Mouse (Mus musculus) layer of hippocampus, adult 2 months (tissue): ENCODE data around the gene Rbp7. TPM values are rescaled to one million over a fixed set of nuclear protein-coding genes. Genes with fewer than 3 reads are reported as not detected.
A peak's percentile ranks its signal among the peaks of the same experiment; 100 is the strongest.

Experiments
- DNase-seq, 2 experiments: peaks; one replicate each; pipeline ENCODE4 v3.0.0; 2022; ENCODE audit warnings: low spot score in 2 of 2
- H3K27ac ChIP-seq: fragments of 200-600 bp; 2 replicates; pipeline ENCODE4 v1.8.1; 2022
- H3K4me3 ChIP-seq: fragments of 200-600 bp; 2 replicates; pipeline ENCODE4 v1.8.1; 2022; ENCODE audit warnings: mild to moderate bottlenecking
- CTCF ChIP-seq: fragments of 200-600 bp; conservative IDR thresholded peaks from 2 replicates; pipeline ENCODE4 v1.8.1; 2022; ENCODE audit warnings: antibody characterized with exemption, mild to moderate bottlenecking, moderate library complexity
- long read RNA-seq, 2 experiments: library from polyadenylated mRNA; stranded (forward); transcript quantifications; one replicate each; pipeline ENCODE4 v2.0.0; 2021; ENCODE audit warnings: borderline mapping rate in 2 of 2
- total RNA-seq, 2 experiments: library from RNA; stranded (reverse); gene quantifications; 2 replicates each; pipeline ENCODE4 v1.2.3; 2021

Gene Rbp7
- total RNA-seq, result not detected
- long read RNA-seq, experiment 1, result 0 reads
- long read RNA-seq, experiment 2, result 0 reads

DNA sequence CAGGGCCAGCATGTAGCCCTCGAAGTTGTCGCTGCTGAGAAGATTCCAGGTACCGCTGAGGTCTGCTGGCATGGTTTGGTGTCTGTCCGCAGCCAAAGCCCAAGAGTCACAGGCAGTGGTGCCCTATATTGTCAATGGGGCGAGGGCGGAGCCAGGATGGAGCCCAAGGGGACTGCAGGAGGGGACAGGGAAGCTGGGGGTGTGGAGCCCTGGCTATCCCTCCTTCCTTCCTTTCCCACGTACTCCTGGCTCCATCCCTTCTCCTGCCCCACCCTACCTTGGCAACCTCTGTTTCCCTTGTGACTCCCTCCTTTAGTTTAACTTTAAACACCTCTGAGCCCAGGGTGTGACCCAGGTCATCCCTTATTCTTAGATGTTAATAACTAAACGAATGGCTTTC lies at the start of gene Rbp7:
Gene Rbp7, minus strand, starts transcription at position 100 of the 400 bp plus-strand sequence.
- Histone ChIP-seq H3K4me3 (no peak within 1 kb of the TSS), H3K27ac (no peak within 1 kb of the TSS)
- no peak for DNase-seq
- no peak for TF ChIP-seq CTCF

DNA sequence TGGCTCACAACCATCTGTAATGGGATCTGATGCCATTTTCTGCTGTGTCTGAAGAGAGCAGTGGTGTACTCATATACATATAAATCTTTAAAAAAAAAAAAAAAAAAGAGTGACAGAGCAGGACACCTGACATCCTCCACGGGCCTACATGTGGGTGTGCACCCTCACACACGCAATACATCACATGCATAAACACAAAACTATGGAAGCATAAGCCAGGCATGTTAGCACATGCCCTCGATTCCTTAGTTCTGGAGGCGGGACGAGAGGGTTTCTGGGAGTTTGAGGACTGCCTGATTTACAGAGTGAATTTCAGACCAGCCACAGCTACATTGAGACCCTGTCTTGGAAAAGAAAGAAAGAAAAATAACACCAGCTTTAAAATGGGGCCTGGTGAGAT lies 49.6 kb upstream of the Rbp7 start:
- TF ChIP-seq CTCF, result no peak
- no peak for DNase-seq
- peak overlapping the region; percentile 75 for H3K27ac ChIP-seq
- H3K4me3 ChIP-seq, result no peak overlapping the region

DNA sequence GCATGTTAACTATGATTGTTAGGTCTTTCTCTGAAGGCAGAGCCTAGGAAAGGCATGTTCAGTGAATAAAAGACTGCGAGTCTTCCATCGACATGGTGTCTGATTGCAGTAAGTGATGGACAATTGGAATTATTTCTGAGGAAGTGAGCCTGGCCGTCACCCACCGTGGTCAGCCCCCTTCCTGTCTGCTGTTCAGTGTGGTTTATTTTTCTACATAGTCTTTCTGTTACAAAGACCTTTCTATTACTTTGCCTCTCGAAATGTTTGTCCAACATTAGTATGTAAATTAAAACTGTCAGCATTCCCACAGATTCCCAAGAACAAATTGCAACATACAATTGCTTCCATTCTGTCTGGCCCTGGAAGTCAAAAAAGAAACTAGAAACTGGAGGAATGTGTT lies 45.0 kb upstream of the Rbp7 start:
- TF ChIP-seq CTCF, result no peak
- H3K4me3 ChIP-seq, result no peak overlapping the region

DNA sequence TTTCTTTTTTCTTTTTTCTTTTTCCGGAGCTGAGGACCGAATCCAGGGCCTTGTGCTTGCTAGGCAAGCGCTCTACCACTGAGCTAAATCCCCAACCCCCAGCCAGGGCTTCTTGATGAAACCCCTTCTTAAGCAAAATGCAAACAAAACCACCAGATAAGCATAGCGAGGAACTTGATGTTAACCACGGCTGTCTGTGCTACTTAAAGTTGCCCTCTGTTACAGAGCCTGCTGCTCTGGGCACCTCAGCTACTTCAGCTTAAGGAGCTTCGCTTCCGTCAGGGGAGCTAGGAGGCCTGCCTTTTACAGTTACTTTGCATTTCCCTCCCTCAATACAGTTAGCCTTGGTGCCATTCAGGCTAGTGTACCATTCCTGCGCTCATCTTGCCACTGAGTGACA lies 44.1 kb upstream of the Rbp7 start:
- no peak for TF ChIP-seq CTCF
- H3K27ac ChIP-seq, result no peak overlapping the region
- no peak for DNase-seq
- H3K4me3 ChIP-seq, result no peak overlapping the region

More for the DNA sequence above, 45.0 kb upstream of the Rbp7 start:
- DNase-seq, result no peak
- no peak overlapping the region for H3K27ac ChIP-seq

DNA sequence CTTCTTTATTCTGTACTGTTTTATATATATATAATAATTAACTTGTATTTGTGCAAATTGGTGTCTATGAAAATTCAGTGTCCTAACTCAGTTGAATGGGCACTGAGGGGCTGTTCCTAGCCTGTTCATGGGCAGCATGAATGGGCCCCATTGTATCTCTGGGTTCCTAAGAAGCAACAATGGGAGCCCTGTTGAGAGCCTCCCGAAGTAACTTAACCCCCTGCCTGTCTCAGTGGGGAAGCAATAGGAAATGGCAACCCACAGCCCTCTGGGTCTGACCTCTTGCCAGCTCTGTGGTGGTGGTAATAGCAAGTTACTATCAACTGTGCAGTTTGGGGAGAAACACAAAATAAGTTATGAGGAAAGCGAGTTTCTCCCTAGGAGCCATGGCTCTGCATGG lies 41.8 kb upstream of the Rbp7 start:
- DNase-seq, result peak in 1 of 2 experiments; percentile 33
- H3K27ac ChIP-seq, result peak overlapping the region; percentile 88

DNA sequence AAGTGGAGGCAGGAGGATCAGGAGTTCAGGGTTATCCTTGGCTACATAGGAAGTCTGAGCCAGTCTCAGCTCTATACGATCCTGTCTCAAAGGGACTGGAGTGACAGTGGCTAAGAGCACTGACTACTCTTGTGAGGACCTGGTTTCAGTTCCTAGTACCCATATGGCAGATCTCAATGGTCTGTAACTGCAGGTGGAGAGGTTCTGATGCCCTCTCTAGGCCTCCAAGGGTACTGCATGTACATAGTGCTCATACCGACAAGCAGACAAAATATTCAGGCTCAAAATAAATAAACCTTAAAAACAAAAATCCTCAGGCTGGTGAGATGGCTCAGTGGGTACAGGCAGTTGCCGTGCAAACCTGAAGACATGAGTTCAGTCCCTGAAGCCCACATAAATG lies 36.4 kb upstream of the Rbp7 start:
- H3K4me3 ChIP-seq, result no peak overlapping the region
- TF ChIP-seq CTCF, result peak; percentile 62
- no peak overlapping the region for H3K27ac ChIP-seq
- no peak for DNase-seq

More for the DNA sequence above, 41.8 kb upstream of the Rbp7 start:
- no peak for TF ChIP-seq CTCF
- no peak overlapping the region for H3K4me3 ChIP-seq

DNA sequence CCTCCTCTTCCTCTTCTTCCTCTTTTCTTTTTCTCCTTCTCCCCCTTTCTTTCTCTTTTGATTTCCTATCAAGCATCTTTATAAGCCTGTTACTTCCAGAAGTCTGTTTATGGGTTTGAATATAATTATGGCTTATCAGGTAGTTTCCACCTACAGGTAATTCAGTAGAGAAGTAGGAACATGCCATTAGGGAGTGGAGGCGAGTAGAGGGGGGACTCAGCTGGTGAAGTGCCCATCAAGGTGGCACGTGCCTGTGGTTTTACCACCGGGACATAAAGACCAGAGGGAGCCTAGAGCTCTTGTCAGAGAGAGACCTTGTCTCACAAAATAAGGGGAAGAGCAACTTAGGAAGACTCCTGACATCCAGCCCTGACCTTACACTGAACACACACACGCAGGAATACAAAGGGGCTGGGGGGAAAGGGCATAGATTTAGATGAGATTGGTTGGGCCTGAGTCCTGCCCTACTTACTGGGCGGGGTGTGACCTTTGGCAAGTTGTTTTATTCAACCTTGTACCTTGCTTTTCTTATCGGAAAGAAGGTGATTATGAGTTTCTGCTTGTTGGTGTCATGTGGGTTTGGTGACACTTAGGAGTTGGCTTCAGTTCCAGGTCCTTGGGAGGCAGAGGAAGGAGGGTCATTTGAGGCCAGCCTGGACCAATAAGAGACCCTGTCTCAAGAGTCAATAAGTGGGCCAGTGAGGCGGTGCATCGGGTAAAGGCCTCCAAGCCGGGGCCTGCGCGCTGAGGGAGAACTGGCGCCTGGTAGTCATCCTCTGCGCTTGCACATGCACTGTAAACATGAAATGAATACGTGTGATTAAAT lies 34.9 kb upstream of the Rbp7 start:
- DNase-seq, result no peak
- H3K4me3 ChIP-seq, result no peak overlapping the region
- no peak overlapping the region for H3K27ac ChIP-seq
- no peak for TF ChIP-seq CTCF

DNA sequence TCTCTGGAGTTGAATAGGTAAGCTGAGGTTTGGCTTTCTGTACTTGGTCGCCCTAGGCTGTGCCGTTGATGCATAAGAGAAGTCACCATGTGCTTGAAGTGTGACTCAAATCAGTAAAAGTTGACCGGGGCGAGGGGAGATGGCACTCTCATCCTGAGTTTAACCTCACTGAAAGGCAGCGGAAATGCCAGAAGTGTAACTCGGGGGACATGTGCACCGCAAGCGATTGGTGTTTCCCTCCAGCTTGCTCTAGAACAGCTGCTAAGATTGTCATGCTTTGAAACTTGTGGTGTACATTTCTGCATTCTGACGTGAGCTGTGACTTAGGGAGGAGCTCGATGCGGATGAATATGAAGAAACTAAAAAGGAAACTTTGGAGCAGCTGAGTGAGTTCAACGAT lies 33.0 kb upstream of the Rbp7 start:
- DNase-seq, result no peak
- Histone ChIP-seq H3K27ac (no peak overlapping the region), H3K4me3 (no peak overlapping the region)
- no peak for TF ChIP-seq CTCF

DNA sequence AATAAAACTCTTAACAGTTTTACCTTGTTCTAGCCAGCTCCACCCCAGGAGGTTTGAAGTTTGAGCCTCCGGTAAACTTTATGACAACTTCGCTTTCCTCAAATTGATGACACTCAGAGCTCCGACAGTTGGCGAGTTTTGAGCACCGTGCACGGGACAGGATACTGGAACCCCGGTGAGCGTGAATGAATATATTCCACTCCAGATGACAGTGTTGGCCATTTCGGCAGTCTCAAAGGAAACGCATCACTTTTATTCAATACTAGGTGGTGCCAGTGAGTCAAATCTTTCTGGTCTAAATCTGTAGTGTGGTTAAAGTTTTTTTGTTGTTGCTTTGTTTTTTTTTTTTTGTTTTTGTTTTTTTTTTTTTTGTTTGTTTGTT lies 31.0 kb upstream of the Rbp7 start:
- peak overlapping the region; percentile 98 for H3K4me3 ChIP-seq
- peak; percentile 75 for TF ChIP-seq CTCF
- DNase-seq, result no peak
- H3K27ac ChIP-seq, result peak overlapping the region; percentile 72

DNA sequence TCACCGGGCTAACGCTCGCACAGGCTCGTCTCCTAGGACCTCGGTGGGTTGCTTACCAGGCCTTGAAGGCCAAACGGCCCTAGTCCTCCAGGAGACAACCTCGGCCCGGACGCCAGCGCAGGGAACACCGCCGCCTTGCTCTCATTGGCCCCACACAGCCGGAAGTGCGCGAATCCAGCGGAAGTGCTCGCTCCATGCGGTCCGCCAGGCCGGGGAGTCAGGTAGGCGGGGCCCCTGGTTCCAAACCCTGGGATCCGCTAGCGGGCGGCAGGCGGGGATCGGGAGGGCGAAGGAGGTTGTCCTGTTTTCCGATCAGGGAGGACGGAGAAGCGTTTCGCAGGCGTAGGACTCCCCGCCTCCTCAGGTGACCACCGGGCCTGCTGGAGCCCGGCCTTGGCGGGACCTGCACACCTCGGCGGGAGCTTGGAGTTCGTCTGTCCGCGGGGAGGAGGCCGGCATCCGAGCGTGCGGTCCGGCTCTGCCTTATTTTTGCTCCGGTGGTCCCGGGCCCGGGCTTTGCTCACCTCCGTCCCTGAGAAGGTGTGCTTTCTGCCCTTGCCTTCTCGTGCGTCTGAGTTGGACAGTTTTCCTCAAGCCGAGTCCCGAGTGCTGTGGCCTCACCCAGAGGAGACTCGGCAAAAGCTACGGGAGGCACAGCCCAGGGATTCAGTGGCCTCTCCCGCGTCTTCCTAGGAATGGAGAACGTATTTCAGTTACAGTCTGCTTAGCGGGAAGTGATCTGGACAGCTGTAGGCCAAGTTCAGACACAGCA lies 30.5 kb upstream of the Rbp7 start, which contains the start of the genes Nmnat1 and Lzic:
Gene Nmnat1, minus strand, starts transcription at position 150 of the 772 bp plus-strand sequence.
Gene Lzic, plus strand, starts transcription at position 177 of the 772 bp plus-strand sequence.
- peak; percentile 15; the same call in 1 of the 2 replicates for TF ChIP-seq CTCF
- peak within 1 kb of the TSS; percentile 98 for H3K4me3 ChIP-seq
- DNase-seq, result peak; percentile 92 to 95
- H3K27ac ChIP-seq, result peak within 1 kb of the TSS; percentile 72

DNA sequence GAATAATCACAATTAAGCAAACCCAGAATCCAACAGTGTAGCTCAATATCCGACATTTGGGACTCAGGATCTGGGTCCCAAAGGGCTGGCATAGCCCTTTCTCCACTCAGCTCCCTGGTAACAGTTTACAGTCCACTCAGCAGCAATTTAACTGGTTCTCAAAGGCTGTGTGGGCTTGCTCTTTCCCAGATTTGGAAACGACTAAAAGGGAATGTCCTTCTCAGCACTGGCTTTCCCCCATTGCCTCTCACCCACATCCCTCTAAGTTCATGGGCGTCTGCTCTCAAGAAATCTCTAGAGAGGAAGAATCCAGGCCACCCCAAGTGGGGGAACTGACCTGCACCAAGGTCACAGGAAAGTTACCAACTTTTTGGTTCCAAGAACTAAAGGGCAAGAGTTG lies 29.8 kb upstream of the Rbp7 start:
- DNase-seq, result peak in 1 of 2 experiments; percentile 15
- H3K4me3 ChIP-seq, result peak overlapping the region; percentile 98
- H3K27ac ChIP-seq, result peak overlapping the region; percentile 72
- no peak for TF ChIP-seq CTCF

DNA sequence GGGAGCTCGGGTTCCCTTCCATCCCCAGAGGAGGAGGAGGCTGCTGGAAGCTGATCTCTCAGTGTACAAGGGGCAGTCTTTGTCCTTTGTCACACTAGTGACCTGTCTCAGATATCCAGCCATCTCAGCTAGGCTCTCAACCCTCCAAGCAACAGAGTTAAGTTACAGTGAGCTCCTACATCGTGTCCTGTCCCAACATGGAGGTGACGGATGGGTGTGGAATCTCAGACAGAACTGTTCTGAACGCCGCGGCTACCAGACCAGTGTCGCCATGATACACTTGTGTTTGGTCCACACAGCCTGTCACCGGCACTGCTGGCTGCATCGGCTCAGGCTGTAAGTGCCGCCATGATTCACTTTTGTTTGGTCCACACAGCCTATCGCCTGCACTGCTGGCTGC lies 22.3 kb upstream of the Rbp7 start, which contains the start of gene Tmem274:
Gene Tmem274, plus strand, starts transcription at position 301 of the 400 bp plus-strand sequence.
- no peak for TF ChIP-seq CTCF
- DNase-seq, result no peak

DNA sequence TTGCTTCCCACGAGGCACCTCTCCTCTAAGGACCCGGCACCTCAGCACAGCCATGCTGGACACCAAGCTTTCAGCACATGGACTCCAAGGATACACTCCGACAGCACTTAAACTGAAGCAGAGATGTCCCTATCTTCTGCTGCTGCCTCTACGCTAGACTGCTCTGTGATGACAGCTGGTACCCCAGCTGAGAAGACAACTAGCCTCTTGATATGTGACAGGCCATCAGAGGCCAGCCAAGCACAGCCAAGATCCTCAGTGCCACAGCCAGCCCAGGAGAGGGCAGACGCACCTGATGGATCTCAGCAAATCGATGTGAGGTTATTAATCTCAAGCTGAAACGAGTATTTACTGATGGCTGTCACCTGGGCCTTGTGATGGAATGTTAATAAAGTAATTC lies 20.3 kb upstream of the Rbp7 start:
- Histone ChIP-seq H3K27ac (no peak overlapping the region), H3K4me3 (no peak overlapping the region)
- no peak for DNase-seq
- peak; percentile 40 for TF ChIP-seq CTCF

More for the DNA sequence above, 22.3 kb upstream of the Rbp7 start, which contains the start of gene Tmem274:
- Histone ChIP-seq H3K4me3 (no peak within 1 kb of the TSS), H3K27ac (no peak within 1 kb of the TSS)
